Comparison of ENCODE assay signal across 17 mouse cellular contexts in the genomic region with DNA sequence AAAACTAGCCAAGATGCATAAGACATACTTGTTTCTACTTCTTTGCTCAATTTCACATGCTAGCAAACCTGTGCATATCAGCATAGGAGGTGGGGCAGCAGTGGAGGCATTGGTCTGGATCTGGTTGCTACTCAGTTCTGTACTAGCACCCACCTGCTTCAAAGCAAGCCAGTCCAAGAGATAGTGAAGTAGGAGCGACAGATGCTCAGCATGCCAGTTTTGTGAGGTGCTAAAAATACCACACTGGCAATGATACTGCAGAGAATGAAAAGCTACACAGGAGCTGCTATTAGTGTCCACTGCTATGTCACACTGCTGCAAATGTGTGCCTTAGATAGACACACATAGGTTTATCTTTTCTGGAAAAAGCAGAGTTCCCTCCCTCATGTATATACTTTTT.
DNase-seq lines count a peak whose midpoint lies in the region; ATAC-seq and TF ChIP-seq lines count a peak whose summit lies in the region.
"Had no signal": no experiment of that assay in that cellular context is flagged by ENCODE, and none has a peak within 500 bp of the region (broad histone marks: within the 10 kb centered on the region; RNA-seq: fewer than 3 reads in every experiment).

No protein-coding gene starts in this region.

- H3K27ac ChIP-seq in heart, embryonic 11.5 days (ENCODE audit: low read depth, low read length): peak overlapping the region; percentile 68; the same call in 1 of the 2 replicates
- H3K27ac ChIP-seq in heart, postnatal 0 days (ENCODE audit: low read depth): peak overlapping the region; percentile 82
- H3K27ac ChIP-seq: forebrain, embryonic 12.5 days; hindbrain, embryonic 12.5 days had no signal

- TF ChIP-seq CTCF in heart, postnatal 0 days (IDR thresholded peaks at IDR 0.05; ENCODE audit: low read depth): no peak

- no peaks in the 10 kb centered on the region for H3K9me3 ChIP-seq in heart, embryonic 11.5 days (replicated peaks; ENCODE audit: control insufficient read depth, low read length)
- H3K9me3 ChIP-seq in heart, postnatal 0 days (replicated peaks; ENCODE audit: control insufficient read depth, low read length): no peaks in the 10 kb centered on the region
- H3K9me3 ChIP-seq: forebrain, embryonic 12.5 days; hindbrain, embryonic 12.5 days had no signal

- H3K4me2 ChIP-seq in heart, embryonic 11.5 days: no peak overlapping the region
- no peak overlapping the region for H3K4me2 ChIP-seq in heart, postnatal 0 days (ENCODE audit: low read depth, low read length)
- H3K4me2 ChIP-seq: forebrain, embryonic 12.5 days; hindbrain, embryonic 12.5 days; midbrain, embryonic 11.5 days had no signal

- DNase-seq in left cerebral cortex, adult 11 months (ENCODE audit: low spot score): peak; percentile 1
- no peak for DNase-seq in left cerebral cortex, postnatal 4 days
- peak; percentile 65 for DNase-seq in heart, postnatal 0 days (ENCODE audit: low spot score)
- peak; percentile 1 to 3 for DNase-seq in right cerebral cortex, postnatal 36 days (ENCODE audit: low spot score in 2 of 2)
- no peak for DNase-seq in cerebellum, adult 11-12 months
- DNase-seq in layer of hippocampus, adult 9-10 months (ENCODE audit: low spot score): no peak
- DNase-seq: adrenal gland, adult 2 months; cerebellum, adult 8-10 months; kidney, adult 2 months; kidney, postnatal 36 days; lung, adult 2 months; lung, postnatal 4 days had no signal

- intact Hi-C loops in left cerebral cortex, postnatal 4 days (cut with DNase I): no loop called here

- no peak overlapping the region for H3K4me3 ChIP-seq in heart, embryonic 11.5 days (ENCODE audit: low read depth, low read length)
- H3K4me3 ChIP-seq in heart, postnatal 0 days (ENCODE audit: low read depth, low read length): no peak overlapping the region
- H3K4me3 ChIP-seq: forebrain, embryonic 12.5 days; hindbrain, embryonic 12.5 days had no signal

- no peaks in the 10 kb centered on the region; the same call in 1 of the 2 replicates for H3K4me1 ChIP-seq in heart, embryonic 11.5 days (ENCODE audit: control insufficient read depth, insufficient read depth, low read length)
- no peaks in the 10 kb centered on the region; the same call in 1 of the 2 replicates for H3K4me1 ChIP-seq in heart, postnatal 0 days (ENCODE audit: control insufficient read depth, insufficient read depth)
- H3K4me1 ChIP-seq: forebrain, embryonic 12.5 days; hindbrain, embryonic 12.5 days had no signal

- no peaks in the 10 kb centered on the region for H3K27me3 ChIP-seq in heart, embryonic 11.5 days (ENCODE audit: control insufficient read depth, insufficient read depth, low read length)
- no peaks in the 10 kb centered on the region for H3K27me3 ChIP-seq in heart, postnatal 0 days (ENCODE audit: control insufficient read depth, insufficient read depth, low read length)
- H3K27me3 ChIP-seq: forebrain, embryonic 12.5 days; hindbrain, embryonic 12.5 days had no signal

- 37% methylated on average over 1 of the region's 1 CpGs for WGBS in heart, embryonic 11.5 days (ENCODE audit: insufficient replicate concordance)
- WGBS in heart, postnatal 0 days: 27% methylated on average over 1 of the region's 1 CpGs

- no peak overlapping the region for H3K9ac ChIP-seq in heart, embryonic 11.5 days (ENCODE audit: low read depth, low read length)
- H3K9ac ChIP-seq in heart, postnatal 0 days (replicated peaks; ENCODE audit: low read depth, low read length): no peak overlapping the region
- H3K9ac ChIP-seq: forebrain, embryonic 12.5 days; hindbrain, embryonic 12.5 days had no signal

- 0 out of 2 replicates have a peak, but pooled peaks have one; percentile 37 for TF ChIP-seq EP300 in heart, postnatal 0 days (IDR thresholded peaks at IDR 0.05; ENCODE audit: low read depth)

- peak; percentile 67 for ATAC-seq in heart, embryonic 11.5 days (replicated peaks; ENCODE audit: insufficient number of reproducible peaks, low FRiP score, low TSS enrichment)
- ATAC-seq in heart, postnatal 0 days (ENCODE audit: insufficient read depth, low read depth): peak; percentile 93
- ATAC-seq: CD4-positive, CD25-positive, alpha-beta regulatory T cell, adult 4 months had no signal

- H3K36me3 ChIP-seq in heart, embryonic 11.5 days (ENCODE audit: control insufficient read depth, insufficient read depth, low read length): no peaks in the 10 kb centered on the region
- H3K36me3 ChIP-seq in heart, postnatal 0 days (replicated peaks; ENCODE audit: control insufficient read depth, insufficient read depth, low read length): no peaks in the 10 kb centered on the region
- H3K36me3 ChIP-seq: forebrain, embryonic 12.5 days; hindbrain, embryonic 12.5 days had no signal

Comparison
In these comparisons a context has a peak if more than half of its experiments do, and no peak if none do; other contexts are left out.
1. DNase-seq: peak in left cerebral cortex, adult 11 months (single experiment), heart, postnatal 0 days (single experiment) and right cerebral cortex, postnatal 36 days (2 of 2); none in left cerebral cortex, postnatal 4 days (single experiment), cerebellum, adult 11-12 months (single experiment) and layer of hippocampus, adult 9-10 months (single experiment).